Mouse (Mus musculus) B cell, adult (primary cell): ENCODE results near the gene Gtf3c2. TPM values are rescaled to one million over a fixed set of nuclear protein-coding genes. Genes with fewer than 3 reads are reported as not detected.

ENCODE experiments used
- total RNA-seq: library from RNA; stranded (reverse); gene quantifications from 4 replicates; pipeline ENCODE4 v1.2.4, GENCODE M21; 2023; ENCODE audit not compliant: inconsistent age

Gtf3c2 gene
- total RNA-seq, result 171 to 195 TPM (median 190 TPM) in 4 replicates

GRCm38 (mm10) chr5:31179766-31180630, at the start of gene Gtf3c2, which contains the start of gene Gm29609:
Gene Gtf3c2, minus strand, starts transcription at chr5:31180144.
Gene Gm29609, minus strand, starts transcription at chr5:31179911.

GRCm38 (mm10) chr5:31220448-31221303, 40.7 kb upstream of the Gtf3c2 start, which contains the start of gene Ppm1g:
Gene Ppm1g, minus strand, starts transcription at chr5:31220687.

DNA sequence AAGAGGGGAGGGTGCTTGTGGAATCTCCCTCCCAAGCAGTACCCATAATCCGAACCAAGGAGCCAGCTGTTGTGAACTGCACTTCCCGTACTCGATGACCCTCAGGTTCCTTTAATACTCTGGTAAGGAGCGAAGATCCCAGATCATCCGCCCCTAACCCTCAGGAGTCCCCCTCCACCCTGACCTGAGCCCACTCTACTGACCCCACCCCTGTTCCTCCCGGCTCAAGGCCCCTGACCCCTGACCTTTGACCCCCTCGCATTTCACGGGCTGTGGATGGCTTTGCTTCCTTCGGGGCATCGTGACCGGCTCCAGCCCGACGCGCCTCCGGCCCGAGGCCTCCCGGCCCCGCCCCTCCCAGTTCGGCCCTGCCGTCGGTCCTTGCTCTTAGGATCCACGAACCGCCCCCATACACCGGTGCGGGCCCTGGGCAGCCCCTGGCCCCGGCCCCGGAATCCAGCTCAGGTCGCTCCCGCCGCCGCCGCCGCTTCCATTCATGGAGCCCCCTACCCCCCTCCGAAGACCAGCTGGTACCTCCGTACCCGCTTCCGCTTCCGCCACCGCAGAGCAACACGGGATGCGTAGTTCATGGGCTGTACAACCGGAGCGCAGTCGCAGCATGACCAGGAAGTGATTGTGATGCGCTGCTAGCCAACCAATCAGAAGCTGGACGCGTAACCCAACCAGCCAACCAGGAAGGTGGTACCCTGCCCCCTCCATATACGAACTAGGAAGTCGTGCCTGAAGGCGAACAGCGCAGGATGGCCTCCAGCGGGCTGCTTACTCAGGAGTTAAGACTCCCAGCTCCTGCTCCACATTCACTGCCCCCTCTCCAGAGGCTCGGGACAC, 22.0 kb upstream of the Gtf3c2 start, which contains the start of gene Zfp513:
Gene Zfp513, minus strand, starts transcription at position 562 of the 849 bp plus-strand sequence.

DNA sequence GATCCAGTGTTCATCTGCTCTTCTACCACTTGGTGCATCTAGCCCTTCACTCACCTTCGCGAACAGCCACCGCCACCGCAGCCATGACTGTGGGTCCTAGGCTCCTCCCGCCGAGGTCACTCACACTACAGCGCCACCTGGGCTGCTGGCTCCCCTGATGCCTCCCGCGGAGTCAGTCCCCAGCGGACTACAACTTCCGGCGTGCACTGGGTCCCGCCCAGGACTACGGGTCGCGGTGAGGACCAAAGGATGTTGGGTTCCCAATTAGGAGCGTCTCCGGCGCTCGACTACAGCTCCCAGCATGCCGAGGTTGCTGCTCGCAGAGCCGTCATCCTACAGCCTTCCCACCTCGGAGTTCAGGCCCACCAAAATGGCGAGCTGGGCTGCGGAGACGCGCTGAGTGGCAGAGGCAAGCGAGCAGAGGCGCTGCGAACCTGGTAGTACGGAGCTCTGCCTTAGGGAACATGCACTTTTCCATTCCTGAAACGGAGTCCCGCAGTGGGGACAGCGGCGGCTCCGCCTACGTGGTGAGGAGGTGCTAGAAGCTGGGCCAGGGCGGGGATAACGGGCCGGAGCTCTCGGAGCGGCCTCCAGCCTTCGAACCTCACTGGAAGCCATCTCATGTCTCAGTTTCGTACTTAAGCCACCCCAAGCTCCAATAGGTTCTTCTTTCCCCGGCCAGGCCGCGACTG, 13.1 kb upstream of the Gtf3c2 start, which contains the start of the genes Snx17 and Eif2b4:
Gene Snx17, plus strand, starts transcription at position 289 of the 692 bp plus-strand sequence.
Gene Eif2b4, minus strand, starts transcription at position 492 of the 692 bp plus-strand sequence.

GRCm38 (mm10) chr5:31154152-31154553, 25.8 kb downstream of the Gtf3c2 start, which contains the start of gene Mpv17:
Gene Mpv17, minus strand, starts transcription at chr5:31154251.

GRCm38 (mm10) chr5:31138241-31138967, 41.5 kb downstream of the Gtf3c2 start, which contains the start of gene Ucn:
Gene Ucn, minus strand, starts transcription at chr5:31138829.

DNA sequence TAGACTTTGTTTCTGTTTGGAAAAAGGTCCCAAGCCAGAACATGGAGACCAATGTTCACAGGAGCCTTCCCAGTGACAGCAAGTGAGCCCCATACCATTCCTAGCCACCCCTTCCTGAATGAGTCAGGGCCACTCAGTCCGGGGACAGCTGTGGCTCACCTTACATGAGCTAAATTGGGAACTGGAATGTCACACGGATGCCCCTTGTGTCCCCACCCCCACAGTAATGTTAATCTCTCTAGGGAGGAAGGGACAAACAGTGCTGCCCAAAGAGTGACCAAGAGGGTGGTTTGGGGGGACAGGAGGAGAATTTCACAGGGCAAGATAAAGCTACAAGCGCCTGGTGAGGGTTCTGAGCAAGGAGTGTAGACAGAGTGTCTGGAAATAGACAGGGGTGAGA, 63.6 kb downstream of the Gtf3c2 start, which contains the start of gene Trim54:
Gene Trim54, plus strand, starts transcription at position 359 of the 400 bp plus-strand sequence.

DNA sequence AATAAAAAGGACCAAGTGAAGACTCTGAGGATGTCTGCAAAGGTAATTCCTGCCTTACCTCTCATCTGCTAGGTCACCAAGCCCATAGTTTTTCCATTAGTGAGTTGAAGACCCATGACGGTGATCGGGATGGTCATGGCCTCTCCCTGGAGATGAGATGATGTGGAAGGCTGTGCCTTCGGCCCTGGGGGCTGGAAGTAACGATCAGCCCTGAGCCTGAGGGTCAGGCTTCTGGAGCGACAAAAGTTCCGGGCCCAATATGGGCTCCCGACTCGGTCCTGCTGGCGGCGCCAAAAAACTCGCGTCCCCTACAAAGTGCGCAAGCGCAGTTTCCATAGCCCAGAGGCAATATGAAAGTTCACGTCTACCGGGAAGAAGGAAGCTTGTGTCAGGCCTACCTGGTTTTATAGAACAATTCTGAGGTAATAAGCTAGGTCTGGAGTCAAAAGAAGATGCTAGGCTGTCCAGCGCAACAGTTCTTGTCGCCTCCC, 71.9 kb downstream of the Gtf3c2 start, which contains the start of gene Slc30a3:
Gene Slc30a3, minus strand, starts transcription at position 238 of the 491 bp plus-strand sequence.

Other genes starting within 250 kb of the Gtf3c2 start
- gene Cgref1, start 234.6 kb downstream of the Gtf3c2 start, total RNA-seq, result not detected in 4 replicates
- 173 to 178 TPM (median 174 TPM) in 4 replicates for gene Preb, start 219.8 kb downstream of the Gtf3c2 start, total RNA-seq
- 0.16 TPM in 1 of 4 replicates, not detected in the others for gene Tcf23, start 211.5 kb downstream of the Gtf3c2 start, total RNA-seq
- 34.7 to 50.5 TPM (median 41.7 TPM) in 4 replicates for gene Atraid, start 131.8 kb downstream of the Gtf3c2 start, total RNA-seq
- gene Slc5a6, start 131.2 kb downstream of the Gtf3c2 start, total RNA-seq, result 9.7 to 14.3 TPM (median 10.6 TPM) in 4 replicates
- gene Cad, start 125.4 kb downstream of the Gtf3c2 start, total RNA-seq, result 57.4 to 64.3 TPM (median 61.9 TPM) in 4 replicates
- not detected in 4 replicates for gene Dnajc5g, start 73.9 kb downstream of the Gtf3c2 start, total RNA-seq
- gene Slc30a3, start 71.9 kb downstream of the Gtf3c2 start, total RNA-seq, result 0.22 to 1.9 TPM (median 0.54 TPM) in 3 of 4 replicates, not detected in the other
- not detected in 4 replicates for gene Trim54, start 63.4 kb downstream of the Gtf3c2 start, total RNA-seq
- not detected in 4 replicates for gene Ucn, start 41.3 kb downstream of the Gtf3c2 start, total RNA-seq
- gene Mpv17, start 25.9 kb downstream of the Gtf3c2 start, total RNA-seq, result 16.5 to 23.3 TPM (median 19.8 TPM) in 4 replicates
- 3.2 to 5.6 TPM (median 4.2 TPM) in 4 replicates for gene Gm29609, start 233 bp downstream of the Gtf3c2 start, total RNA-seq
- 74.9 to 85.8 TPM (median 84.0 TPM) in 4 replicates for gene Snx17, start 13.1 kb upstream of the Gtf3c2 start, total RNA-seq
- gene Eif2b4, start 13.3 kb upstream of the Gtf3c2 start, total RNA-seq, result 33.8 to 58.0 TPM (median 38.8 TPM) in 4 replicates
- 62.3 to 67.0 TPM (median 65.8 TPM) in 4 replicates for gene Zfp513, start 22.2 kb upstream of the Gtf3c2 start, total RNA-seq
- gene Ppm1g, start 40.5 kb upstream of the Gtf3c2 start, total RNA-seq, result 154 to 202 TPM (median 169 TPM) in 4 replicates
- 314 to 335 TPM (median 321 TPM) in 4 replicates for gene Nrbp1, start 60.7 kb upstream of the Gtf3c2 start, total RNA-seq
- 2.1 TPM in 1 of 4 replicates, not detected in the others for gene Gm9970, start 61.1 kb upstream of the Gtf3c2 start, total RNA-seq
- 24.1 to 29.7 TPM (median 27.2 TPM) in 4 replicates for gene Krtcap3, start 71.5 kb upstream of the Gtf3c2 start, total RNA-seq
- gene Ift172, start 111.0 kb upstream of the Gtf3c2 start, total RNA-seq, result 41.2 to 51.7 TPM (median 48.7 TPM) in 4 replicates
- gene Fndc4, start 115.9 kb upstream of the Gtf3c2 start, total RNA-seq, result 1.00 to 4.6 TPM (median 2.9 TPM) in 4 replicates
- gene Gckr, start 117.3 kb upstream of the Gtf3c2 start, total RNA-seq, result 0.35 TPM in 1 of 4 replicates, not detected in the others